Mouse (Mus musculus) gastrocnemius, adult 2 months (tissue): ENCODE results near the gene Prr15l. TPM values are rescaled to one million over a fixed set of nuclear protein-coding genes. Genes with fewer than 3 reads are reported as not detected.

Experiments used
- DNase-seq: peaks from one replicate; pipeline ENCODE4 v3.0.0; 2022
- H3K27ac ChIP-seq: fragments of 200-600 bp; 2 replicates; pipeline ENCODE4 v1.8.1; 2022; ENCODE audit warnings: mild to moderate bottlenecking
- H3K4me3 ChIP-seq: fragments of 200-600 bp; 2 replicates; pipeline ENCODE4 v1.8.1; 2022; ENCODE audit warnings: mild to moderate bottlenecking, moderate library complexity
- CTCF ChIP-seq: fragments of 200-600 bp; IDR thresholded peaks from 2 replicates; pipeline ENCODE4 v1.8.1; 2022; ENCODE audit warnings: antibody characterized with exemption, mild to moderate bottlenecking, moderate library complexity
- intact Hi-C: fragments of 180-260 bp; cut with DNase I; formaldehyde crosslinking; loops from one replicate; pipeline ENCODE4 v1.15.1; 2025
- total RNA-seq, 2 experiments: library from RNA; stranded (reverse); gene quantifications; 2 replicates each; pipeline ENCODE4 v1.2.3; 2021

The Prr15l gene
- total RNA-seq, 2 experiments from 2014 or later: not detected

DNA sequence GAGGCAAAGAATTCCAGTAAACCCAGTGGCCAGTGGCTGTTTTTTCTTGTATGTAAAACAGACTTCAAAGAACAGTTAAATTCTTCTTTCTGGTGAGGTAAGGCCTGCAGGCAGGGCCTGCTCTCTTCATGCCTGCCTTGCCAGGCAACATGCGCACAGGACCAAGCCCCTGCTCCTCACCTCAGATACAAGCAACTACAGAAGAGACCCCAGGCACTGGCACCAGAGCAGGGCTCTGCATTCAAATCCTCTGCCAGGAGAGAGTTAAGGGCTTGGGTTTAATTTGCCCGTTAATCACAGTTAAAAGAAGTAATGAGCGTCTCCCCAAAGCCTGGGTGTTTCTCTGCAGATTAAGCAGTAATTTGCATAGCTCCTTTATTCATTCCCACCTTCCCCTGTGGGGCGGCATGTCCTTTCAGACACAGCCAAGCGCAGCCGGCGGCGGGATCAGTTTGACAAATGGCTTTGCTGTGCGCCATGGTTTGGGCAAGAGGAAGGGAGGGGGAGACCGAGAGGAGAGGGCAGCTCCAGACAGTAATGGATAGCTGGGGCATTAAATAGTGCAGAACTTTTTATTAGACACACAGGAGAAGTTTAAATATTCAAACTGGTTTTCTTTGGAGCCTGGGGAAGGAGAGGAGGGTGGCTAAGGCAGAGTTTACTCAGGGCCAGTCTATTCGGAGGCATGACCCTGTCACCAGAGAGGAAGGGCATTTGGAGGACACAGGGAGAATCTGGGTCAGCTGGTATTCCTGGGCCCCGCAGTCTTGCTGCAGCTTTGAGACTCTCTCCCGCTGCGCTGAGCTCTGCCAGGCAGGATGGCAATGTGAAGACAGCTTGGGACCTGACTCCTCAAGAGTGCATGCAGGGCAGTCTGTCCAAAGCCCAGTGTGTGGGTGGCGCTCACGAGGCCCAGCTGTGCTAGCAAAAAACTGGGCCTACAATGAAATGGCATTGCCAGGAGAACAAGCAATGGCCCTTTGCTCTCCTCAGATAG lies 25.0 kb upstream of the Prr15l start:
- Histone ChIP-seq H3K4me3 (no peak overlapping the region), H3K27ac (peak overlapping the region; percentile 84)
- peak; percentile 62 for DNase-seq
- TF ChIP-seq CTCF: no peak
- intact Hi-C loops: no loop called here

DNA sequence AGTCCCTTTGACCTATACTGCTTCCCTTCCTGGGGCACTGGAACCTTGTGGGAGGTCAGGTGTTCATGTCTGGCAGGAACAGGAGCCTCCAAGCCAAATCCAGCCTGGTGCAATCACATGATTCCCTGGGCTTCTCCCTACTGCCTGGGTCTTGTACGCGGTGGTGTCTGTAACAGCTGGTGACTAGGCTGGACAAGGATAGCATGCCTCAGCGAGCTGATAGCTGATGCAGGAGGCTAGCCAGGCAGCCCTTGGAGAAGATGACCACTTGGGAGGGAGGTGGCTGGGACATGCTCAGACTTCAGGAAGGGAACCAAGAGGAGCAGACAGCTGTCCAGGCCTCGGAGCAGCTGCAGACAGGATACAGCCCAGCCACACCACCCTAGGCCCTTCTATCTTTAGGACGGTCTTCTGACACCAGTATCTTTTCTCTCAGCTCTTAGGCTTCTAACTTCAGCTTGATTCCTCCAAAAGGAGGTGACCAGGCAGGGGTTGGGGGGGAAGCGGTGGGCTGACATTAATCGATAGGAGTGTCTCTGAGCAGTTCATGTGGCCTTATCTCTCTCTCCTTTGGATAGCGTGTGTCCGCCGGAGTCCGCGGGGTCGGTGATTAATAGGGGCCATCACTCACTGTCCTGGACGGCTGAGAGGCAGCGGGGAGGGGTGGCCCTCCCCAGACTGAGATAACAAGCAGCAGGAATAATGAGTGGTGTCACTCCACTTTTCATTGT lies 21.3 kb upstream of the Prr15l start:
- peak; percentile 88 for DNase-seq
- Histone ChIP-seq H3K4me3 (peak overlapping the region; percentile 73), H3K27ac (peak overlapping the region; percentile 98)
- intact Hi-C loops: loop anchor here (5.0 kb wide), 1 partner anchor 144 kb away; no protein-coding TSS in a partner anchor
- TF ChIP-seq CTCF: no peak

DNA sequence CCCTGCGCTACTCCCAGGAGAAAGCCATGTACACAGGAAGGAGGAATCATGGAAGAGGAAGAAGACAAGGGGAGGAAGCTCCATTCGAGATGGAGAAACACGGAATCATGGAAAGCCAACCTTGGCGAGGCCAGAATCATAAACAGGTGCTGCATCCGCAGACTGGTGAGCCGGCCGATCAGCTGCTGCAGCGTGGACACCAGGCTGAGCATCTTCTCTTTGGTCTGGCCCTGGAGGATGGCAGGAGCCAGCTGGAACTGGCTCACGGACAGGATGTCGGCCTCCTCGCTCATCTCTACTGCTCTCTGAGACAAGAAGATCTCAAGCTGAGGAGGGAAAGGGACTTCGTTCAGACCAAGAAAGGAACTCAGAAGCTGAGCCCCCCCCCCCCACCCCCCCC lies 19.3 kb upstream of the Prr15l start:
- peak overlapping the region; percentile 98; the same call in 1 of the 2 replicates for H3K27ac ChIP-seq
- no peak for DNase-seq
- H3K4me3 ChIP-seq: no peak overlapping the region
- intact Hi-C loops: loop anchor here (5.0 kb wide), 1 partner anchor 146 kb away; no protein-coding TSS in a partner anchor
- TF ChIP-seq CTCF: no peak

DNA sequence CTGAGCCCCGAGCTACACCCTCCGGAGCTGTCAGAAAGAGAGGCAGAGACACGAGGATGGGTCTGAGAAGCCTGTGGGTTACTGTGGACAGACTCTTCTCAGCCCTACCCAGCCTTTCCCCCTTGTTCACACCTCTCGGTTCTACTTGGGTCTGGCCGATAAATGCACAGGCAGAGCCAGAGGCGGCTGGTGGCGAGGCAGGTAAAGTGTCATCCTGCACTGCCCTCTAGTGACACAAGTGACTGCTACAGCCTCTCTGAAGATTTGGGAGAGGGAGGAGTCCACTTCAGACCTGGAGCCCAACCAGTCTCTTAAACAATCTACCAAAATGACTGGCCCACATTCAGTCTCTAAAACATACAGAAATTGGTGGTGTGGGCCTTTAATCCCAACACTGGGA lies 17.9 kb upstream of the Prr15l start:
- no peak overlapping the region for H3K27ac ChIP-seq
- peak; percentile 84 for DNase-seq
- intact Hi-C loops: loop anchor here (1.0 kb wide), 1 partner anchor 43 kb away; no protein-coding TSS in a partner anchor
- no peak overlapping the region for H3K4me3 ChIP-seq
- TF ChIP-seq CTCF: peak; percentile 94; the same call in 1 of the 2 replicates

DNA sequence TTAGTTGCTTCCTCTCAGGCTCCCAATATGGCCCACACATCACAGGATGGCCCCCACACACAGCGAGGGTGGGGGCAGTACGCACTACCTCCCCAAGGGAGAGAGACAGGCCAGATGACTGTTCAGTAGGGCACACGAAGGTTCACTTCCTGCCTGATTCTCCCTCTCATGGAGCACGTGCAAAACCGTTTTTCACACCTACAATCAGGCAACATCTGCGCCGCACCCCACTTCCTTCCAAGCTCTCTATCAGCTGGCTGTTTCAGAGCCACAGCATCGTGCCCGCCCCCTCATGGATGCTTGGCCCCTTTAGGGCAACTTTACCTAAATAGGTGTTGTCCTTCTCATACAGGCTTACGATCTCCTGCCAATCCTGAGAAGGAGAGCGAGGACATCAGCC lies 15.2 kb upstream of the Prr15l start:
- no peak overlapping the region for H3K27ac ChIP-seq
- intact Hi-C loops: no loop called here
- H3K4me3 ChIP-seq: no peak overlapping the region
- no peak for DNase-seq
- TF ChIP-seq CTCF: no peak

DNA sequence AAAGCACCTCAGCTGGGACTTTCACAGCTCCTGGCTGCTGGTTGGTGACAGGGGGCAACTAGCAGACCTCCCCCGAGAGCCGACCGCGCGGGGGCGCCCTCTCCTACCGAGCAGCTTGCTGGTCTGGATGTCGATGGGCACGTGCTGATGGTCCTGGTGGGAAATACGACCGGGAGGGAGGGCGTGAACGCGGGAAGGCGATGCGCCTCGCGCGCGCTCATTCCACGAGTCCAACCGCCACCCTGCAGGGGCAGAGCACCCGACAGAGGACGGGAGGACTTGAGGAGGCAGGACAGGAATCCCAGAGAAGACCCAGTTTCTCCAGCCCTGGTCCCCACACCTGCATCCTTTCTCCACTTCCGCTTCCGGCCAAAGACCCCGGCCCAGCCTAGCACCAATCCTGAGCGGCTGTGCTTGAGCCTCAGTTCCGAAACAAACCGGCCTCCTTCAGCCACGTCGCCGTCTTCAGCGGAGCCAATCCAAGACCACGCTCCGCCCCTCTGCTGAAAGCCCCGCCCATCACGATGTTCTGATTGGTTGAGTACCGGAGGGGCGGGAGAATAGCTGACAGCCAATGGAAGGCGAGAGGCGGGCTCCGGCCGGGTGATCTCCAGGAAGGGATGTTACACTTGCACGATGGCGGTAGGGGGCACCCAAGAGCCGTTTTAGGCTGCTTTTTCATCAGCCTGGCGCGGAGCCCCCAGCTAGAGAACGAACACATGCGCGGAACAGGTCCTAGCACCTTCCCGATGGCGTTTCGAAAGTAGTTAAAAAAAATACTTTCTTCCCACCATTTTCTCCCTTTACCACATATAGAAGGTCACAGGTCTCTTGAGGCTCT lies 11.6 kb upstream of the Prr15l start, which contains the start of gene Cdk5rap3:
TSS of gene Cdk5rap3 (minus strand) at position 453 of the 841 bp plus-strand sequence.
- H3K27ac ChIP-seq: peak within 1 kb of the TSS; percentile 96
- peak; percentile 88 for TF ChIP-seq CTCF
- DNase-seq: peak; percentile 99
- intact Hi-C loops: loop anchor here (1.0 to 2.0 kb wide), 2 partner anchors 47 to 109 kb away; no protein-coding TSS in a partner anchor
- H3K4me3 ChIP-seq: peak within 1 kb of the TSS; percentile 88

DNA sequence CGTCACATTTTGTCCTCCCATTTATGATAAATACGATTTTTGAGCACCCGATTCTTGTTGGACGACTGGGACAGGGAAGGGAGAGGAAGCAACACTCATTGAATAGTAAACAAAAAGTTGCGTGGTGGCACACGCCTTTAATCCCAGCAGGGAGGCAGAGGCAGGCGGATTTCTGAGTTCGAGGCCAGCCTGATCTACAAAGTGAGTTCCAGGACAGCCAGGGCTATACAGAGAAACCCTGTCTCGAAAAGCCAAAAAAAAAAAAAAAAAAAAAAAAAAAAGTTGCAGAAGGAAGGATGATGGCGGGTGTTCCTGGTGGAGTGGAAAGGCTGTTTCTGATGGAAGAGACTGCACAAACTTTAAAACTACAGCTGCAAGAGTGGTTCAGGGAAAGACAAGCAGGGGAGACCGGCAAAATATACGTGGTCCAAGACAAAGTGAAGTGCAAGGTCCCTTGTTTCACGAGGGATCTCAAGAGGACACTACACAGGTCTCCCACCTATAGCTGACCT lies 11.0 kb upstream of the Prr15l start:
- peak overlapping the region; percentile 88 for H3K4me3 ChIP-seq
- peak overlapping the region; percentile 90 for H3K27ac ChIP-seq
- intact Hi-C loops: loop anchor here (1.0 to 2.0 kb wide), 2 partner anchors 46 to 108 kb away; no protein-coding TSS in a partner anchor
- TF ChIP-seq CTCF: no peak
- DNase-seq: no peak

DNA sequence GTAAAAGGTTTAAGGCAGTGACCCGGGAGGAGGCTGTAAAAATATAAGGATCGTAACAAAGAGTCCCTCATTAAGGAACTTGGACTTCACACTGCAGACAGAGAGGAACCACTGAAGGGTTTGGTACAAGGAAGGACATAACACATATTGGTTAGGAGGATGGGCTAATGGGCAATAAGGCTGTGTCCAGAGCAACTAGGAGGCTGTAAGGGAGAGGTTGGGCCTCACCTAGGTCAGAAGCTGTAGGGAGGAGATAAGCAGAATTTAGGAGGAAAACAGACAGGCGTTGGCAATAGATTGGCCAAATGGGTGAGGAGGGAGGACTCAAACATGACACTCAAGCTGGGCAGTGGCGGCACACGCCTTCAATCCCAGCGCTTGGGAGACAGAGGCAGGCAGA lies 10.5 kb upstream of the Prr15l start:
- no peak overlapping the region for H3K27ac ChIP-seq
- no peak overlapping the region for H3K4me3 ChIP-seq
- intact Hi-C loops: loop anchor here (2.0 kb wide), 1 partner anchor 107 kb away; no protein-coding TSS in a partner anchor
- DNase-seq: no peak
- no peak for TF ChIP-seq CTCF

DNA sequence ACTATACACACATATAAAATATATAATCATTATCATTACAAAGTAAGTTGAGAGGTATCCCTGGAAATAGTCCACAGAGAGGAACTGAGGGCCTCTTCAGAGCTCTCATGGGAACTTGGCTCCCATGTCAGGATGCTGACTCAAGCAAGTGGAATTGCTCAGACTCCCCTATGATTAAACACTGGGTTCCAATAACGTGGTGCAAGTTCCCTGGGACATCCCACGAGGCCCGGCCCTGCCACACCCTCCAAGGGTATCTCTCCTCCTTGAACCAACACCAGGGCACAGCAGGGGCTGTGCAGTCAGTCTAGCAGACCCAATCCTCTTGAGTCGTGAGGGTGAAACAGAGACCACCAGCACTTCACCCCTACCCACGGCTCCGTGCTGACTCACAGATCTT lies 8.9 kb upstream of the Prr15l start:
- DNase-seq: peak; percentile 10
- intact Hi-C loops: no loop called here
- H3K27ac ChIP-seq: no peak overlapping the region
- TF ChIP-seq CTCF: no peak
- no peak overlapping the region for H3K4me3 ChIP-seq

DNA sequence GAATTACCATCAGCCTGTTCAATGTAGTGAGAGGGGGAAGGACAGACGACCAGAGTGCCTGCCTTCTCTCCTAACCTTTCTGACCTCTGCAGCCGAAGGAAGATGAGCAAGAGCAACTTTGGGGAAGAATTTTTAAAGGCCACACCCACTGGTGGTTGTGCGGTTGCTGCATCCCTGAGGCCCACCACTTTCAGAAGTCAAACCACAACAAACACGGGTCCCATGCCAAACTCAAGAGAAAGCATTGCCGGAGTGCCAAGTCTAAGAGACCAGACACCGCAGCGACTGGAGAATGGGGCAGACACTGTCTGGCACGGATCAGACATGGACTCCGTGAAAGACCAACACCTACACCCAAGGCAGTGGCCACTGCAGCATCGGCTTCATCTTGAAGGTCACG lies 3.0 kb upstream of the Prr15l start:
- Histone ChIP-seq H3K4me3 (no peak overlapping the region), H3K27ac (no peak overlapping the region)
- intact Hi-C loops: no loop called here
- no peak for TF ChIP-seq CTCF
- no peak for DNase-seq

DNA sequence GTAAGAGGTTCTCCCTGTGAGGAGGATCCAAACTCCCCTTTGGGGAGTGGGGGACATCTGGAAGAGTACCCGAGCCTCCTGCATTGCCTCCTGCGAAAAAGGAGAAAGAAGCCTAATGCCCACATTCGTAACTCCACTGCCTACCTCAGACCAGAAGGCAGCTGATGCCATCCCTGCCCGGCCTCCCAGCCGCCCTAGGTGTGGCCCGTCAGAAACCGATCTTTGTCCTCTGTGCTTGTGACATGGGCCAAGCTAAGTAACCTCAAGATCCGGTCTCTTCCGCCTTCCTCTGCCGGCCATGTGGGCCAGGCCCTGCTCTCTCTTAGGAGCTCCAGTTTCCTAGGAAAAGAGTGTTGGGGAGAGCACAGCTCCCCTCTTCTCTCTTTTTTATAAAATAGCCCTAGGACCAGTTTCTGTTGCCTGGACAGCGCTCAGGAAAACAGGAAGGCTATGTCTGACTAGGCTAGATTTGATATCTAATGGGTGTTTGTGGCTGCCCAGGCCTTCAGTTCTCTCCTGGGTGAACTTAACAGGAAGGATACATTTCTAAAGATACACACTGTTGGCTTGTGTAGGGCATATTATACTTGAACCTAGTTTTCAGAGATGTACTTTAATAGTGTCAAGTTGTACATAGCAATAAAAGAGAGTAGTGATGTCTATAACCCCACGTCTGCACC lies 2.3 kb upstream of the Prr15l start:
- TF ChIP-seq CTCF: no peak
- H3K4me3 ChIP-seq: no peak overlapping the region
- intact Hi-C loops: no loop called here
- DNase-seq: no peak
- H3K27ac ChIP-seq: no peak overlapping the region
